Mouse (Mus musculus): ENCODE results near the gene Ahrr.

- TF ChIP-seq POLR2A (IDR thresholded peaks at IDR 0.05; ENCODE audit: low read depth, low read length) = no peak
- no peak for TF ChIP-seq CTCF (IDR thresholded peaks at IDR 0.05; ENCODE audit: borderline replicate concordance, insufficient read depth, low read length)
Measured at GRCm38 (mm10) chr13:74305780-74306179, 13.6 kb upstream of the Ahrr start.
